Mouse (Mus musculus) bone marrow macrophage, adult 2 months (primary cell): Measurements from ENCODE around the gene Cdv3. TPM values are rescaled to one million over a fixed set of nuclear protein-coding genes. Genes with fewer than 3 reads are reported as not detected.

Experiments used
- H3K27ac ChIP-seq: 2 replicates; pipeline ENCODE4 v1.5.1; 2012; ENCODE audit warnings: low read depth, low read length; ENCODE audit not compliant: insufficient read depth
- H3K4me1 ChIP-seq: 2 replicates; pipeline ENCODE4 v1.6.1; 2012; ENCODE audit warnings: low read length; ENCODE audit not compliant: control insufficient read depth, insufficient read depth
- H3K4me3 ChIP-seq: 2 replicates; pipeline ENCODE4 v1.5.1; 2012; ENCODE audit warnings: mild to moderate bottlenecking, low read length, moderate library complexity; ENCODE audit not compliant: insufficient read depth
- CTCF ChIP-seq: IDR thresholded peaks from 2 replicates; pipeline ENCODE4 v1.5.1; 2012; ENCODE audit warnings: low read depth, mild to moderate bottlenecking, low read length, moderate library complexity
- POLR2A ChIP-seq: IDR thresholded peaks from 2 replicates; pipeline ENCODE4 v1.6.1; 2012; ENCODE audit warnings: mild to moderate bottlenecking, low read depth, low read length, borderline replicate concordance
- polyA plus RNA-seq: library from polyadenylated mRNA; stranded (reverse); fragments of >200 nt; gene quantifications from 2 replicates; pipeline ENCODE4 v1.2.4, GENCODE M21; 2012; ENCODE audit not compliant: missing spikeins, insufficient read depth, insufficient read length

Cdv3 gene
- polyA plus RNA-seq, 1 experiment: 93.1 TPM

DNA sequence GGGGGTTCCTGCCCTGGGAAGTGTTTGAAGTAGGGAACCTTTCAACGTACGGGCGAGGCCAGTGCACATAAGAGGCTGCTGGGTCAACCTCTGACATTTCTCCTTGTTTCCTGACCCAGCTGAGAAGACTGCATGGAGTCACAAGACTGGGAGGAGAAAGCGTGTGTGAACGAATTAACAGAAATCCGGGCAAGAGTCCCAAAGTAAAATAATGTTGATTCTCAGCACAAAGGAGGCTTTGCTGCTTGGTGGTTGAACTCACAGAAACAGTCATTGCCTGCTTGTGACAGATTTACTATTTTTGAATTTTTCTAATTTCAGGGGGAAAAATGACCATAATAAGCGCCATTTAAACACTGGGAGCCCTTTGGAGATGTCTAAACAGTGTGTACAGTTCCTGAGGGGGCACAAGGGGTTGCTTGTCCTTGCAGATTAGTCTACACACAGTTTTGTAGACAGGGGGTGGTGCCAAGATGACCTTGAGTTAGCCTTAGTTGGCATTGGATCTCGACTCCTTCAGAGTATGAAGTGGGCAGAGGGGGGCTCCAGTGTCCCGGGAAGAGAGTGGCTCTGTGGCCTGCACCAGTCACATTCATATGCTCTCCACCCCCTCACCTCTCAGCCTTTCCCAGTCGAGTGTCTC, 21.5 kb upstream of the Cdv3 start:
- no peak for TF ChIP-seq POLR2A
- TF ChIP-seq CTCF: no peak
- Histone ChIP-seq H3K4me3 (no peak overlapping the region), H3K4me1 (no peaks in the 10 kb centered on the region), H3K27ac (no peak overlapping the region)

GRCm38 (mm10) chr9:103386573-103386972, 20.9 kb upstream of the Cdv3 start:
- Histone ChIP-seq H3K27ac (no peak overlapping the region), H3K4me1 (no peaks in the 10 kb centered on the region), H3K4me3 (no peak overlapping the region)
- no peak for TF ChIP-seq CTCF
- TF ChIP-seq POLR2A: no peak

GRCm38 (mm10) chr9:103385600-103385999, 20.0 kb upstream of the Cdv3 start:
- Histone ChIP-seq H3K4me1 (no peaks in the 10 kb centered on the region), H3K27ac (no peak overlapping the region), H3K4me3 (no peak overlapping the region)
- no peak for TF ChIP-seq CTCF
- no peak for TF ChIP-seq POLR2A

- TF ChIP-seq CTCF (no peak), POLR2A (no peak)
- Histone ChIP-seq H3K4me3 (no peak overlapping the region), H3K4me1 (no peaks in the 10 kb centered on the region), H3K27ac (no peak overlapping the region)
Measured at GRCm38 (mm10) chr9:103384141-103384796, 18.6 kb upstream of the Cdv3 start.

DNA sequence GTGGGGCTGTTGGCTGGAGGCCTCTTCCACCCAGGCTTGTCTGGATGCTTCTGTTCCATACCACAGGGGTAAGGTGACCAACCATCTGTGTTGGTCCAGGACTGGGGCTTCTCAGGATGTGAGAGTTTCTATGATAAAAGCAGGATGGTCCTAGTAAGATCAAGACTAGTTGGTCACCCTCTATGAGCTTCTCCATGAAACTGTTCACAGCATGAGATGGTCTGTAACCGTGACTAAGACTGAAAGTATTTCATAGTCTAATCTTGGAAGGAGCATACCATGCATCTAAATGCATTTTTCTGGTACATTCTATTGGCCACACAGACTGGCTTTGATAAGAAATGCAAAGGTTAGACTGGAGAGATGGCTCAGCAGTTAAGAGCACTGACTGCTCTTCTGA, 17.9 kb upstream of the Cdv3 start:
- Histone ChIP-seq H3K27ac (no peak overlapping the region), H3K4me3 (no peak overlapping the region), H3K4me1 (no peaks in the 10 kb centered on the region)
- no peak for TF ChIP-seq CTCF
- no peak for TF ChIP-seq POLR2A

DNA sequence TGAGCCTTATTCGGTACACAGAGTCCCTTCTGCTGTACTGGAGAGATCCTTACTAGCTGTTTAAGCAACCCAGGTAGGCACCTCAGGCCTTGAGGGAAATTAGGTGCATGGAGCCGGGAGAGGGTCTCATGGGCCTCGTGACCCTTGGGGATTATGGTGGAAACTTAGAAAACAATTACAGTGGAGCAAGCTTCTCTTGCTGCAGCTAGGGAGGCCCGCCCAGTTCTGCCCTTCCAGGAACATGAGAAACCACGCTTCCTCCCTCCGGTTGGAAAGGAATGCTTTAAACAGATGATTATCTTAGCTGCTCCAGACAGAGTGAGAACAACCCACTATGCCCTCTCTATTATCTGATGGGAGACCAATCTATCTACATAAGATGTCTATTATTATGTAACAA, 17.3 kb upstream of the Cdv3 start:
- no peak for TF ChIP-seq CTCF
- TF ChIP-seq POLR2A: no peak
- no peak overlapping the region for H3K4me3 ChIP-seq
- H3K27ac ChIP-seq: no peak overlapping the region
- no peaks in the 10 kb centered on the region for H3K4me1 ChIP-seq

- TF ChIP-seq POLR2A (no peak), CTCF (no peak)
- Histone ChIP-seq H3K4me3 (no peak overlapping the region), H3K27ac (no peak overlapping the region), H3K4me1 (no peaks in the 10 kb centered on the region)
Measured at GRCm38 (mm10) chr9:103380566-103380965, 14.9 kb upstream of the Cdv3 start.

GRCm38 (mm10) chr9:103379199-103379598, 13.6 kb upstream of the Cdv3 start:
- TF ChIP-seq CTCF (no peak), POLR2A (no peak)
- H3K4me1 ChIP-seq: no peaks in the 10 kb centered on the region
- H3K27ac ChIP-seq: no peak overlapping the region
- no peak overlapping the region for H3K4me3 ChIP-seq

GRCm38 (mm10) chr9:103378686-103379085, 13.0 kb upstream of the Cdv3 start:
- TF ChIP-seq CTCF (no peak), POLR2A (no peak)
- Histone ChIP-seq H3K27ac (no peak overlapping the region), H3K4me3 (no peak overlapping the region), H3K4me1 (no peaks in the 10 kb centered on the region)

- Histone ChIP-seq H3K4me3 (no peak overlapping the region), H3K4me1 (peaks cover 11% of the 10 kb centered on the region), H3K27ac (no peak overlapping the region)
- TF ChIP-seq CTCF: no peak
- TF ChIP-seq POLR2A: no peak
Measured at GRCm38 (mm10) chr9:103376346-103377320, 11.0 kb upstream of the Cdv3 start.
